Mouse (Mus musculus) c-Kit-positive CD71-positive TER-119-positive erythroid progenitor cells, embryonic 14.5 days (primary cell): ENCODE data around the gene 2010111I01Rik.
"Not testable (repeated sequence)": the region's sequence is repeated elsewhere in the genome, so short reads cannot be mapped to it uniquely, and the experiment has no call there.

Experiments used
- DNase-seq: peaks from one replicate; pipeline ENCODE4 v3.0.0-alpha.2; 2013; ENCODE audit warnings: low spot score

The 2010111I01Rik gene

DNA sequence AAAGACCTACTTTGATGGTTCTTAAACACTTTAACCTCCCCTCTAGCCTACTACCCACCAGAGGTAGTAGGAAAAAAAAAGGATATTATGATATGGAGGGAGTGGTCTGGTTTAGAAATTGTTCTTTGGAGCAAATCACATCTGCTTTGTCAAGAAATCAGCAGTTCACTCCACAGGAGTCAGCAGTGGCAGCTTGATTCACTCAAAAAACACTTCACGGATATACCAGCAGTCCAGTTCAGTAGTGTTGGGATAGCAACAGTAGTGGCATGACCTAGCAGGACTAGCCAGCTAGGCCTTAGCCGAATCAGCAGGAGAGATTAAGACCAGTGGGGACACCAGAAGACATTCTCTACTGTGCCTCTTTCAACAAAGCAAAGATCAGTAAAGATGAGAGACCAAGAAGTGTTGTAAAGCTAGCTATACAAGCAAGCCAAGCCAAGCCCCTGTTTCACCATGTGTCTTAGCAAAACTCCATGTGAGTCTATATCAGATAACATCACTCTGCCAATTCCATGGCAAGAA is 110.7 kb downstream of the 2010111I01Rik start:
- no peak for DNase-seq

DNA sequence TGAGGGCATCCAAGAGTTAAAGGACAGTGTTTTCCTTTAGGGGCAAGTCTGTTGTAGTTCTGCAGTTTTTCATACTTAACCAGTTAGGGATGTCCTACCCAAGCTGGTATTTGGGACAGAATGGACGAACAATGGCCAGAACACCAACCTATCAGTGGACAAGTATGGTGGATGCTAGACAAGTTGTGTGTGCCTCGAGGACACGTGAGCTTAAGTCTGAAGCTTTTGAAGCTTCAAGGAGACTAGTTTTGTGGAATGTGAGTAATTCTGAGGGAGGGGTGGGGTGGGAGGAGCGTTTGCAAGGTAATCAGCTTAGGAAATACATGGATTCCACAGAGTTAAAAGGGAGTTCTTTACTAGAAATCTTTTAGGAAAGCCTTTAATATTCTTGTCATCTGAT is 115.5 kb downstream of the 2010111I01Rik start:
- no peak for DNase-seq

DNA sequence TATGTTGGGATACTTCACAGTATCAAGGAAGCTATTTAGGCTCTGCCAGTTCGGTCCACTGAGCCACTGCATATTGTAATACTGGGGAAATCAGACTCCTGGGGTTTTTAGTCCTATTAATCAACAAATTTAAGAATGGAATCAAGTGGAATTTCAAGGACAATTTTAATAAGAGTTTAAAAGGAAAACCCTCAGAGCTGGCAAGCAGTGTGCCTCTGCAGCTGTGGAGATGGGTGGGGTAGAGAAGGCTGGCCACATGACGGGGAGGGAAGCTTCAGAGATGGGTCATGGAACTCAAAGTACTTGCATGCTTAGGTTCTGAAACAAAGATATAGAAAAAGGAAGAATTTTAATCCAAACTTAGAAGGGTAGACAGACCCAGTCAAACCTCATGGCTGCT is 116.1 kb downstream of the 2010111I01Rik start:
- no peak for DNase-seq

DNA sequence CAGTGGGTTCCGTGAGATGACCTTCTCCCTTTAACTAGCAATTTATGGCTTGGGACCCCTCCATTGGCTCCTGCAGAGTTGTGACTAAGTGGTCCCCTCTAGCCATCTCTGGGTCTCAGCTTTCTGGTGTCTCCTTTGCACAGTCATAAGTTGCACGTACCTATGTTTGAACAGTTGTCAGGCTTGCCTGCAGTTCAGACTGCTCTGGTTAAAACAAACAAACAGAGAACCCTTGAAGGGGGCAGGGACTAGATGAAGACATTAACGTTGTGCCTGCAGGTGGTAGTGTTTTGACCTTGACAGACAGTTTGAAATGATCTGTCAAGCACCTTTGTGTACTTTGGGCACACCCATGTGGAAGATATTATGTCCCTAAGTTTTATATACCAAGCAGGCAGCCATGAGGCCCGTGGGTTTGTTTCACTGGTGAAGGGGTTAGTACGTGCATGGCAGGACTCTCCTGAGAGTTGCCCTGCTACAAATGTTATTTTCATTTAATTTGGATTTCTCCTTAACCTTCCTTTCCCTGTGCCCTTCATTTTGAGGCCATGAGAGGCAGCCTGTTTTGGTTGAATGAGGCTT is 118.0 kb downstream of the 2010111I01Rik start:
- DNase-seq, result no peak

DNA sequence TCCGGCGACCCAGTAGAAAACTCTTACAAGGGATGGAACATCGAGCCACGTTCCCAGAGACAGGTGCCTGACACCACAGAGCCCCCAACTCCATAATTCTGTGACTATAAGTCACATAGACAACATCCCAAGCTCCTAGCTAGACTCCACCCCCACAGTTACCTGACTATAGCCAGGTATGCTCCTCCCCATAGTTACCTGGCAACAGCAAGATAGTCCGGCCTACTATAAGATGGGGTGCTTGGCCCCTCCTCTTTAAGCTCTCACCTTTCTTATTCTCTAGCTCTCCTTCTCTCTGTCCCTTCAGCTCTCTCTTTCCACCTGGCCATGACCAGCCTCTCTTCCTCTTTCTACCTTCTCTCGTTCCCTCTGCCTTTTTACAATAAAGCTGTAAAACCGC is 118.4 kb downstream of the 2010111I01Rik start:
- not testable (repeated sequence) for DNase-seq

DNA sequence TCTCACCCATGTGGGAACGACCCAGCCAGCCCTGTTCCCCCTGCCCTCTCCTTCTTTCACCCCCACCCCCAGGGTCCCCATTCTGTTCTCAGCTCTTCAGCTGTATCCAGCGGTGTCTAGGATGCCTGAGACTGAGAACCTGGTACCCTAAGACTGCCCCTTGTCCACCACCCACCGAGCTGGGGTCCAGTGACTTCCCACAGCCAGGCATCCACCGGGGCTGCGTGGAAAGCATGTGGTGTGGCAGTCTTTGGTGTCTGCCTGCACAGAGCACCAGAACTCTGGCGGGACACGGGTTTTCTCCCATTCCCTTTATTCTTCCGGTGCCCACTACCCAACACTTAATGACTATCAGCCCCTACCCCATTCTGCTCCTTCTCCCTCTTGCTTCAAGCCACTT is 119.0 kb downstream of the 2010111I01Rik start:
- DNase-seq, result no peak

DNA sequence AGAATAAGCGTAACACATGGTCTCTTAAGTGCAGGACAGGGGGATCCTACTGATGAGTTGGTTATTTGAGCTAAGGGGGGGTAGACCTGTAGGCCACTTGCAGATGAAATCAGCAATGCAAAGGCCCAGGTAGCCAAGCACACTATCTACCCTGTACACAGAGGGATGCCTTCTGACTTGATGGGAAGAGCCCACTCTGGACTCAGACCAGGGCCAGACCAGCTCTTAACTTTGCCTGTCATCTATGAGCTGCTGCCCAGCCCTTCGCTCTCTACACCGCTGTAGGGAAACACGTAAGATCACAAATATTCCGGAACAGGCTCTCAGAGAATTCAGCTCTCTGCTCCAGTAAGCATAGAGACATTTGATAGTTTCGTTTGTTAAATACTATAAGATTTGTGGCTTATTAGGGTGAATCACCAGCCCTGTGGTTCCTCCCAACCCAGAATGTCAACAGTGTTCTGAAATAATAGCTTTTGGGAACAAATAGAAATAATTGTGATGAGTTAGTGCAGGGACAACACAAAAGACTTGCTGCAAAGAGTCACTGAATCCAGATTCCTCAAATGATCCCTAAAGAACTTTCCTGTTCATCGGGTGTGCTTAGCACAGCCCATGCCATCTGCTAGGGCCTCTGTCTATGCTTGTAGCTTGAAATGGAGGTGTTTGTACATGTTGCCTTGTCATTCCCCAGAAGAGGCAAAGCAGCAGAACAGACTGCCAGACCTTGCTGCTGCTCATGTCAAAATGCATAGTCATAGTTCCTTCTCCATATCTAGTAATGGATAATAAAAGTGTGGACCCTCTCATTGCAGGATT is 123.4 kb downstream of the 2010111I01Rik start:
- DNase-seq, result no peak

DNA sequence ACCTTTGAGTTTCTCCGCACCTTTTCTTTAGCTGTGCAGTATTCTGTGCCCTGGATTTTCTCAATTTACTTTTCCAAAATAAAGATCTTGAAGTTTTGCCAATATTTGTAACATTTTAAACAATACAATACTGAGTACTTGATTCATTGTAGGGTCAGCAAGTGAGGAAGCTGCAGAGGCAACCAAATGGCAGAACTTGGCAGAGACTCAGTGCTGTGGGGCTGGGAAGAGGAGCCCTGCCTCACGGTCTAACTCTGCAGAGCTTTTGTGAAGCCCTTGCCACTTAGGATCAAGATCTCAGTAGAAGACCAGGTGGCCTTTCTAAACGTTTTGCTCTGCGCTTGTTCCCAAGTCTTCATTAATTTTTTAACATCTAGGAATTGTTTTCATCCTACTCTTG is 124.8 kb downstream of the 2010111I01Rik start:
- DNase-seq, result no peak

DNA sequence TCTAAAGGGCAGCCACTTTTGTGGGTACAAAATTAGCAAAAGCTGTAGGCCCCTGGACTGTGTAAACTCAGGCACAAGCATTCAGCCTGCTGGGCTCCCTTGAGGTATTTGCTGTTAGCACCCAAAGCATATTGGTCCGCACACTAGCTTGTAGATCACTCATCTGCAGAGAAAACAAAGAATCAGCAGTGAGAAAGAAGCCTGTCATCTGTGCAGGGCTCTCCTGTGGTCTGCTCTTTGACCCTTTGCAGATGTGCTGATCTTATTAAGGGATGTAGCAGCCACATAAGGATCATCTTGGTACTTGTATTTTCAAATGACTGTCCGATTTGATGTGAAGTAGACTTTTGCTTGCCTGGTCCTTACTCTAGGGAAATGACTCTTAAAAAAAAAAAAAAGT is 126.6 kb downstream of the 2010111I01Rik start:
- DNase-seq, result no peak

DNA sequence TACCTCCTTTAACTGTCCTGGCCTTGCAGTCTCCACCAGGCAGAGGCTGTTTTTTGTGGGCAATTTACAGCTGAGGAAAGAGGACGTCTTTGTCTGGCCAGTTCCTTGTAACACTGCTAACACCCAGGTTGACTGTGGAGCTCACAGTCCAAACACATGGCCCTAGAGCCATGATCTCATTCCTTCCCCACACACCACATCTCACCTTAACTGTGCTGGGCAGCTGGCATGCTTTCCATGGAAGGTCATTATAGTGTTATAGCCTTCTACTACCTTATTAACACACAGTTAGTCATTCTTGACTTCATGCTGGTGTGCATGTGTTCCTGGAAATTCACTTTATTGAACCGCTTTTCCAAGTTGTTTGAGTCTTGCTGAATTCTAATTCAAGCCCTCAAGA is 127.6 kb downstream of the 2010111I01Rik start:
- no peak for DNase-seq

DNA sequence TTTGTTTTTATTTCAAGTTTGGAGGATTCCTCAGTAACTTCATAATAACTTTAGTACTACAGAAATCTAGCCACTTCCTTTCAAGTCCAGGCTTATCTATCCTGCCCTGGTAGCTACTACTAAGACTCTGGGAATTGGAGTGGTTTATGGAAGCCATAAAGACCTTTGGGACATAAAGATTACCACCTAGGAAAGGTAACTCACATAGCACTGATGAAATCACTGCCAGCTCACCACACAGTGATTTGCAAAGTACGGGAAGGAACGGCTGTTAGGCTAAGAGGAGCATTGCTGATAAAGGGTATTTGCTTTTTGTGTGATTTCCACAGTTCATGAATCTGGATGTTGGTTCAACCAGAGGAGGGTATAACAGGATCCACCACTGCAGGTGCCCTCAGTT is 128.2 kb downstream of the 2010111I01Rik start:
- no peak for DNase-seq

DNA sequence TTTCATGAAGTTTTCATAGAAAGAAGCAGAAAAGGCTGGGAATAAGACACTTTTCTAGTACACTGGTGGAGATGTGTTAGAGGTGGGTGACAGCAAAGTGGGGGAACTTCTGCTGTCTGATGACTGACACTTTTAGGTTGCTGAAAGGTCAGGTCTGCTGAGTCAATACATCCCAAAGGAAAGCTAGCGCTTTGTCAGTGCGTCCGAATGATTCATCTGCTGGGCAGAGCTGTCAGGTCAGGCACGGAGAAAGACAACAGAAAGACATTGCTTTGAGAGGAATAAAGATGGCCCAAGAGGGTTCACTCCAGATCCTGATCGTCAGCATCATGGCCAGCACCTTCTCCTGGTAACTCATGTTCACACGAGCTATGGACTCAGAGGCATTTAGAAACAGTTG is 128.9 kb downstream of the 2010111I01Rik start:
- no peak for DNase-seq

DNA sequence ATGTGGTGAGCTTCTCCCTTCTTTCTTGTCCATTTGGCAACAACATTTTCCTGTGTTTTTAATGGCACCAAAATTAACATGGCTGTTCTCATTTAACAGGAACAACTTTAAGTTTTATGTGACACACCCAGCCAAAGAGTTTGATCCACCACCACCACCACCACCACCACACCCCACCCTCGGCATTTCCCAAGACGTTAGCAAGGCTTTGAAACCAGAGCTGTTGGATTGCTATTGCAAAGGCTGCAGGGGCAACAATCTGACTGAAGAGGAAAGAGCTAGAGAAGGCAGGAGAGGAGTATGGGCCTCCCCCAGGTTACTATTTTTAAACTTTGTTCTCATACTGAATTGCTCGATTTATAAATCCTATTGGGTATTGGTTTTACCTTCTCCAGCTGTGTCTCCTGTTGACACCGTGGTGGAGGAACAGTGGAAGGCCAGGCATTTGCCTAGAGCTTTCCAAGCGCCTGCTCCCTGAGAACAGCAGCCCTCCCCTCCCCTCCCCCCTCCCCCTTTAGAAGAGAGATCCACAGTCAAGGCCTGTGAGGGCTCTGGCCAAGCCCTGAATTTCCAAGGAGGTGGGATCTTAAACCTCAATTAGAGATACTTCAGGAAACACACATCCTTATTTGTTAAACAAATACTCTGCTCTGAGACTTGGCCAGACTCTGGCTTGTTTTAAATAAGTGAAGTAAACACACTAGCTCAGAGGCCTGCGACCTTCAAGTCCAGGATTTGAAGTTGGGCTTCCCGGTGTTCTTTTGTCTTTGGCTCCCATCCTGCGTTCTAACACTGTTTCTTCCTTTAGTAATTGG is 129.8 kb downstream of the 2010111I01Rik start:
- no peak for DNase-seq

DNA sequence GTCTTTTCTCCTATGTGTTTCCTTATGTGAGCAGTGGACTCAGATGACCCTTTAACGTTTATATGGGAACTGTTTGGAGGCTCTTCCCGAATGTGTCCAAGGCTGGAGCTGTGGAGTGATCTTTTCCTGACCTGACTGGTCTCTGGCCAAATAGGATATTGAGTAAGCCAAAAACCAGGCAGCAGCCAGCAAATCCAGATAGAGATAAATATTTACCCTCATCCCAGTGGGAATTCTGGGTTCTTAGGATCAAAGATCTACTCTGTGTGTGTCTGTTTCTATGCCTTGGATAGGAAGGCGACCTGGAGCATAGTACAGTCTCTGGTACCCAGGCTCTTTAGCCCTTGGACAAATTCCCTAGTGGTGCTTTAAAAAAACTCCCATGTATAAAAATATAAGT is 132.1 kb downstream of the 2010111I01Rik start:
- no peak for DNase-seq

DNA sequence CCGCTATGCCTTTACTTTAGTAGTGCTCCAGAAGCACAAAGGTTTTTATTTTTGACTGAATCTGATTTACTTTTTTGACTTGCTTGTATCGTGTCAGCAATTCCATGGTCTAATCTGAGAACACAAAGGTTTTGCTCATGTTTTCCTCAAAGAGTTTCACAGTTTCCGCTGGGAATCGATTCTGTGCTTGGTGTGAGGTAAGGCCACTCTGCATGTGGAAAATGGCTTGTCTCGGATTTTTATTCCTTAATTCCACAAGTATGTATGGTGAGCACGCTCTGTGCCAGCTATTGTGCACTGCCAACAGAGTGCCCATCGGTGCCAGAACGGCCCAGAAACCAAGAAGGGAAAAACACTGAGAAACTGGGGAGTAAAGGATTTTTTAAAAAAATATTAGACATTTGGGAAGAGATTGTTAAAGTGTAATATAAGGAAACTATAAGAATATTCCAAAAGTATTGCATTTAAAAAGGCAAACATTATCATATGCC is 132.8 kb downstream of the 2010111I01Rik start:
- no peak for DNase-seq

DNA sequence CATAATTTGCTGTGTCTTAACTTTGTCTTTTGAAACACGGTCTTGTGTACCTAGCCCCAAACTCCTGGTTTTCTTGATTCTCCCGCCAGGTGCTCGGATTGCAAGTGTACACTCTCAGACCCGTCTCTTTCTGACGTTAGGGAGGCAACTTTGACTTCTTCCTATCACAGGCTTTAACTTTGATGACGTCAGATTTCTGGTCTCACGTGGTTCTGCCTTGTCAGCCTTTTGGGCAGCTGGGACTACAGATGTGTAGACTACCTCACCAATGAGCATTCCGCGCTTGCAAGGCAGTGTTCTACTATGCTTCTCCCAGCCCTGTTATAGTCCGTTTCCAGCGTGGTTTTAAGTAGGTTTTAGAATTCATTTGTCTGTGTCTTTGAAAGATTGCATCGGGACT is 137.1 kb downstream of the 2010111I01Rik start:
- DNase-seq, result no peak

DNA sequence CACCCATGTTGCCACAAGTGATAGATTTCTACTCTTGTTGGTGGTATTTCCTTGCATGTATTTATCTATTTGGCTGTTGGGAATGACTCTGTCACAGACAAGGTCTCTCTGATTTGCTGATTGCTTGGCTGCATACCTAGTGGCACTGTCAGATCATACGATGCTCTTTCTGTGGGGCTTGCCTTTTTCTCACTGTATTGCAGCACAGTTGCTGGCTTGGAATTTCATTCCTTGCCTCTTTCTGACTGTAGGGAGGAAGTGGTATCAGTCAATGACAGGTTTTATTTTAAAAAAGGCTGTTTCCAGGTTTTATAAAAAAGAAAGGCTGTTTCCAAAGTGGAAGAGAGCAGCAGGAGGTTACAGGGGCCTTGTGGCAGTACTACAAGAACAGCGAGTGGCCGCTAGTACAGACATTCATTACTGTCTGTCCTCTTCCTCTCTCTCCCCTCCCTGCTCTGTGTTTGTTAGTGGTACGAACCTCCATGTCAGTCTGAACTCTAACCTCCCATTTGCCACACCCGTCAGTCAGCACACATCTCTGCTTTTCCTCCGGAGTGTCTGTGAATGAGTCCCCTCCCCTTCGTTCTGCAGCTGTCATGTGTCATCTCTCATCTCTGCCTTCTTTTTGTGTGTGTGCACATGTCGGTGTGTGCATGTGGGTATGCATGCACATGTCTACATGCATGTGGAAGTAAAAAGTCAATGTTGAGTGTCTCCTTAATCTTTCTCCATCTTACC is 138.3 kb downstream of the 2010111I01Rik start:
- DNase-seq, result no peak

DNA sequence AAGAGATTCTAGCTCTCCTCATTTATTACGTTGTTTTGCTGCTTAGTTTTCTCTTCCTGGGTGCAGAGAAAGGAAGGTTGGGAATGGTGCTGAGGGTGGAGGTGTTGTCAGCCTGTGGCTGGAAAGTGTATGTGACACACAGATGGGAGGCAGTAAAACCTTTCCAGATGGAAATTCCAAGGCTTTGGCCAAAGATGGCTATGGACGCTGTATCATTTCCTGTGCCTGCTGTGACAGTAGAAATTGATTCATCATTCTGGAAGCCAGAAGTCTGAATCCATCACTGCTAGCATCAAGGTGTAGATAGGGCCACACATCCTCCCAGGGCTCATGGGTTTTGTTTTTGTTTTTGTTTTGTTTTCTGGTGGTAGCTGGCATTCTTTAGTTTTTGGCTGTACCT is 141.9 kb downstream of the 2010111I01Rik start:
- no peak for DNase-seq

DNA sequence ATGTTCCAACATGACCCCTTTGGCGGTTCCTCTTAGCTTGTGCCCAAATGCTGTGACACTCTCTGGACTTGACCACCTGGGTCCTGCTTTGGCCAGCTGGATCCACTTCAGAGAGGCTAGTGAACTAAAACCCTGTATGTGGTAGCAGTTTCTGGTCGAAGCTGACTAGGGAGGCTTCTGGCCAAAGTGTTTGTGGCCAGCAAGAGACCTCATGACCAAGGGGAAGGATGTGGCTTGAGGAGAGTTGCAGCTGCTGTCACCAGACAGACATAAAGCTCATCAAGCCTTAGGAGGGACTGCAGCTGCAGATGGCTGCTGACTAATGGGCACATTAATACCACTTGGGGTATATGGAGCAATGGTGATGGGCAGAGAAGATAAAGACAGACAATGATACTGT is 143.9 kb downstream of the 2010111I01Rik start:
- DNase-seq, result no peak

DNA sequence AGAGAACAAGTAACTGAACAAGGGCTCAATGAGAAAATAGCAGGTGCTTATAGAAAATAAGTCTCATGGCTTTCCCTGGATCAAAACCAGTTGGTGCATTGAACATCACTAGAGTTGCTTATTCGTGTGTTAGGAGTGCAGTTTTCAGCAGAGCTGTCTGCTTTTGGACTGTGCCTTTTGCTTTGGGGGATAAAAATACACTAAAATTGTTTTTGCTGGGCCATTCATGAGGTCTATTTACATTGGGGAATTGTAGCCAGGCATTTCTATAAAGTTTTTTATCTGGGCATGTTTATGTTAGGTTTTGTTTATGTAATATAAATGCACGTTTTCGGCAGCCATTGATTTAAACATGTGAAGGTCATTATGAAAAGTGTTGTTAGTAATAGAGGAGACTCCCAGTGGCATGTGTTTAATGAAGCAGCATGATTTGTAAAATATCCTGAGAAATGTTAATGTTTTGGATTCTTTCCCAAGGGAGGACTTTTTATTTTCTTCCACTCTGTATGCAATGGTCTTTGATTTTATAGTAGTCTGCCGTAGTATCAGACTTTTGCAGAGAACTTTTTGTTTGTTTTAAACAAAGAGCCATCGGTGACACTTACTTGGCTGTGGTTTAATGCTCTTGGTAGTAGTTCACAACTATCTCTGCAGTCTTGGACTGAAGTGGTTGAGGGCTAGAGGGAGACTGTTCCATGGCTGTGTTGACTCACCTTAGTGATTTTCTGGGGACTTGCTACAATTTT is 146.8 kb downstream of the 2010111I01Rik start:
- no peak for DNase-seq

DNA sequence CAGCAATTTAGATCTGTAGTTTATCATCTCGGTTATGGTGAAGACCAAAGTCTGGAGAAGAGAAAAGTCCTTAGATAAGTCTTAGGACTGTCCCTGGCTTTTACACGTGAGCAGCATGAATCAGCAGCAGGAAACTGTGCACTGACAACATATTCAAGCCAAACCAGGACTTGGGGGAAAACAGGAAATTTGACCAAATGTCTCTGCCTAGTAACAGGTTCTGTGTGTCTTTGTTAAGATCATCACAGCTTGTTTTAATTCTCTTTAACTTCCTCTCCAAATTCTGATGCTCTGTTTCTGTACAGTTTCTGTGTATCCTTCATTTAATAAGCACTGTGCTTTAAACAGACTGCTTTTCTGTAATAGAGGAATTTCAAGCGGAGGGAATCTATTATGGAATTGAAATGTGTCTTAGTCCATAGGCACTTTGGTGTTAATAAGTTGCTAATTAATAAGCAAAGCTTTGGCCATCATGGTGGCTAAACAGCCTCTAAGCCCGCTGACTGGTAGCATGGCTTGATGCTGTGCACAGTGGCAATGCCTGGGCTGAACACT is 147.4 kb downstream of the 2010111I01Rik start:
- DNase-seq, result no peak
